Mouse (Mus musculus) right cerebral cortex, postnatal 10 days (tissue): ENCODE data around the gene Mt4.
A peak's percentile ranks its signal among the peaks of the same experiment; 100 is the strongest.

ENCODE experiments used
- DNase-seq, 2 experiments: peaks; one replicate each; pipeline ENCODE4 v3.0.0; 2021; ENCODE audit warnings: low spot score in 2 of 2

Gene Mt4

DNA sequence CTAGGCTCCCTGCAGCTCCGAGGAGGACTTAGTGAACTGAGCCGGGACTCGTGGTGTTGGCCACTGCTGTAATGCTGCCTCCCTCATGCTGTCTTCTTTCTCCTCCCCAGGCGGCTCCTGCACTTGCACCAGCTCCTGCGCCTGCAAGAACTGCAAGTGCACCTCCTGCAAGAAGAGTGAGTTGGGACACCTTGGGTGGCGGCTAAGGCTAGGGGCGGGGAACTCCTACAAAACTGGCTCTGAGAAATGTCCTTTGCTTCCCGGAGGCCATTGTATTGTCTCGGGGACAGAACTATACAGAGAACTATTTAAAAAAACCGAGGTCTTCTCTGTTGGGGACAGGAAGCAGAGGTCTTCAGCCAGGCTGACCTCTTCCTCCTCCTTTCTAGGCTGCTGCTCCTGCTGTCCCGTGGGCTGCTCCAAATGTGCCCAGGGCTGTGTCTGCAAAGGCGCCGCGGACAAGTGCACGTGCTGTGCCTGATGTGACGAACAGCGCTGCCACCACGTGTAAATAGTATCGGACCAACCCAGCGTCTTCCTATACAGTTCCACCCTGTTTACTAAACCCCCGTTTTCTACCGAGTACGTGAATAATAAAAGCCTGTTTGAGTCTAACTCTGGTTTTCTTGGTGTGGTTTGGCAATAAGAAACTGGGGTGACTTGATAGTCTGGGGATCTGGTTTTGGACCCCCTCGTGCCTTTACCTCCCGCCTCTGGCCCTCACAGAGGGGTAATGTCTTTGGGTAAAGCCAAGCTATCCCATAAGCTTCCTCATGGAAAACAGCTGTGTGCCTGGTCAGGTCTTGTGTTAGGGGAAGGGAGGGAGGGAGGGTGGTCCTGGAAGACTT, 42.9 kb downstream of the Mt4 start:
- DNase-seq, result no peak

DNA sequence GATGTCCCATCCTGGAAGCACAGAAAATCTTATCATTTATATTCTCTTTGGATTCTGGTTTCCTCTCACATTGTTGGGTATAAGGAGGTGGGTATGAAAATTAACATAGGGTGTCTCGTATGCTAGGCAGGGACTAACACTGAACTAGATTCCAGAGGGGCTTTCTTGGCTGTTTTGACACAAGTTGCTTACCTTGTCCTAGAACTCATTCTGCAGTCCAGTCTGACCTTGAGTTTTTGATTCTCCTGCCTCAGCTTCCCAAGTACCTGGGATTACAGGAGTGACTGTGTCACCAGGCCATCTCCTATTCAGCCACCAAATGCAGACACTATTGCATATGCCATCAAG, 43.5 kb downstream of the Mt4 start:
- no peak for DNase-seq

DNA sequence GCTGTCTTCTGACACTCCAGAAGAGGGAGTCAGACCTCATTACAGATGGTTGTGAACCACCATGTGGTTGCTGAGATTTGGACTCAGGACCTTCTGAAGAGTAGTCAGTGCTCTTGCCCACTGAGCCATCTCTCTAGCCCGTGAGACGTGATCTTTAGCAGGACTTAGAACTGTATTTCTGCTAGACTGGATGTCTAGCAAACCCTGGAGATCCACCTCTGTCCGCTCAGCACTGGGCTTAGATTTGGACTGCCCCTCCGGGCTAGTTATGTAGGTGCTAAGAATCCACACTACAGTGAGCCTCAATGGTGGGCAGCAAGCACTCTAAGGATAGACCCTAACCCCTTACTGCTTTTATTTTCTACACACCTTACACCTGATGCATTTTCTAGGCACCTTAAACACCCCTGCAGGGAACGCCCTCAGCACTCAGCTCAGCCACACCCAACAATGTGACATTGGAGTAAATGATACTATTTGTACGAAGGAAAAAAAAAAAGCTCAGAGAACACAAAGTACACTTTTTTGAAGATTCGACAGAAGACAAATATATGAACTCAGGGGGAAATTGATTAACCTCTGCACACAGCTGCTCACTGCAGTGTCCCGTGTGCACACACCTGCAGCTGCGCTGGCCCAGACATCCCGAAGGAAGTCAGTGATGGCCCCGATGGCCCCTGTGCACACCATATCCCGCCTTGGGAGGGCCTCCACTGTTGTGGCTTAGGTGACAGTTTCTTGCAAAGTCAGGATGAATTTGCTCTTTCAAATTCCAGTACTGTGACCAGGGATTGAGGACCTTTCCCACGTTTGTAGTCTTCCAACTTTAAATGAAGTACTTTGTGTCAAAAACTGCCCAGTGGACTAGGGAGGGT, 45.3 kb downstream of the Mt4 start:
- no peak for DNase-seq

DNA sequence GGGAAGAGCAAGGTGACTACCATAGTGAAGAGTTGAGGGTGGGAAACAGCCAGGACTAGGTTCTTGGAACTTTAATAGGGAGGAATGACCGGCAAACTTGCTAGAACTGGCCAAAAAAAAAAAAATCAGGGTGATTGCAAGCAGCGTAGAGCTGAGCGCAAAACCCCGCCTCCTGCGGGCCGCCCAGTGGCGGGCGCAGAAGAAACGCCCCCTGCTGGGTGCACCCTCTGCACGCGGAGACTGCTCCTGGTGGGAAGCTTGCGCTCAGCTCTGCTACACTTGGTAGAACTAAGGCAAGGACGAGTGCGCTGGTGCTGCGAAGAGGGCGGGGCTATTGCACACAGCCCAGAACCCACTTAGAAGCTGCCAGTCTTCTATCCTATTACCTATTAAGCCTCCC, 46.1 kb downstream of the Mt4 start:
- peak; percentile 67 to 78 for DNase-seq

DNA sequence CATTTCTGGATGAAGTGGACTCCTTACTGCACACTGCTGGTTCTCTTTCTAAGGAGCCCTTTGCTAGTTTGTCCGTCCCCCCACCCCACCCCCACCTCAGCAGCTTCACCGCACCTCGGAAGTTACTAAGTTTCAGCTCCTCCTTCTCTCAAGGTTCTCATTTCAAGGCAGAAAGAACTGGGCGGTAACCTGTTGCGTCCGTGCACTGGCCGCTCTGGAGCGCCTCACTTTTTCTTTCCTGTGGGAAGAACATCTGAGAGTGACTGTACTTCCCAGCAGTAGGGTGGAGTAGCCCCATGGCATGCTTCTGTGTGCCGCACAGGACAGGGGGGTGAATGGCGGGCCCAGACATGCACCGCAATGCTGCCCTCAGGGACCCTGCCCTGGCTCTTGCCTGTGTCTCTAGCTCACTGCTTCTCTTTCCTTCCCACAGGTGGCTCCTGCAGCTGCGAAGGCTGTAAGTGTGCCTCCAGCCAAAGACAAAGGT, 47.4 kb downstream of the Mt4 start:
- no peak for DNase-seq

DNA sequence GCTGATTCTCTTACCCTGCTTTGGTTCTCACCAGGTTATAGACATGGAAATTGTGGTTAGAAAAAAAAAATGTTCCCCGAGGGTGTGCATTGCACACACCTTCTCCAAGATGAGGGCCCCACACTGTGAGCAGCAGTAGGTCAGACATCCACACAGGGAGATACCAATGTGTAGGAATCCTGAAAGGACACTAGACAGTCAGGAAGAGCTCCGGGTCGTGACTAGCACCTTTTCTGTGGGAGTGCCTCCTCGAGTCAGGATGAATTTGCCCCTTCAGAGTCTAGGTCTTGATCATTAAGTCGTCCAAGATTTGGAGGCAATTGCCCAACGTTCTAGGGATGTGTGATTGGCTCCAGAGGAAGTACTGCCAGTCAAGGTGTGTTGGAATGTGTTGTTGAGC, 48.8 kb downstream of the Mt4 start:
- no peak for DNase-seq

DNA sequence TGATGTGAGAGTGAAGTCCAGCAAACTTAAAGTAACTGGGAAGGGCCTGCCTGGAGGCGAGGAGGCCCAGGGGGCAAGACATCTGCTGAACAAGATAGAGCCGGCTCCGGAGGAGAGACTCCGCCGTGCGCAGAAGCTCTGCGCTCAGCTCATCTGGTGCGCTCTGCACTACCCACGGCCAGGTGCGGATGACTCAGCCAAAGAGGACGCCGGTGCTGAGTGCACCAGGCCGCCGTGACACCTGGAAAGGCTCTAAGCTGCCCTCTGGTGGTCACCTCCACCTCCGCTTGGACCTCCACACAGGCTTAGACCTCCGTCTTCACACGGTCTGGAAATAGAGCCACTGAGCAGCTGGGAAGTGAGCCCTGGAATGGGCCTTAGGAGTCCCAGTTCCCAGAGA, 49.5 kb downstream of the Mt4 start:
- DNase-seq, result peak in 1 of 2 experiments; percentile 69

DNA sequence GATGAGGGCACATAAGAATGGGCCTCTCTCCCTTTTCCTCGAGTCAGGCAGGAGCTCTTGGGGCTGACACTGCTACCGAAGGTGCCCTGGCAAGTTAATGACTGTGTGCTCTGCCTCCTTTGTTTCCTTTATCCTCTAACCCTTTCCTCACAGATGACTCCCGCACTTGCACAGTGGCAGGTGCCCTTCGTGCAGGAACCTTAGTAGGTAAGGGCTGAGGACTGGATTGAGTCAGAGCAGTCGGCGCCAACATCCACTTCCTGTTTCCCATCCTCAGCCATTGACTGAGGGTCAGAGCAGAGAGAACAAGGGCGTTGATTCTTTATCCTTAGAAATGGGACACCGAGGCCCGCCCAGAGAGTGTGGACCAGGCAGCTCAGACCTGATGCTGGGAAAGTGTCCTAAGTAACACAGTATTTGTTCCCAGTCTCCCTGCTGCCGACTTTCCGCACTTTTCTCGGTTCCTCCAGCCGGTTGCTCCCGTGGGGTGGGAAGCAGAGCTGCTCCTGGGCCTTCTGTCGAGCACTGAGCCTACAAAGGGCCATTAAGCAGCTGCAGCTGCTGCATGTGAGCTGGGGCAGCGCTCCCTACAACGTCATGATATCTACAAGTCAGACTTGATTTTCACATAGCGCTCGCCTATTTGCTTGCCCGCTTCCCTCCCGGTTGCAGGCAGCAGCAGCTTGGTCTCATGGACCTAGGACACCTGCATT, 50.4 kb downstream of the Mt4 start:
- no peak for DNase-seq
